Mouse (Mus musculus) spleen, adult 2 months (tissue): ENCODE data around the gene Slc16a7.

Source experiments
- CTCF ChIP-seq: fragments of 200-500 bp; IDR thresholded peaks from 2 replicates; pipeline ENCODE4 v1.5.1; 2011; ENCODE audit warnings: mild to moderate bottlenecking, inconsistent platforms; ENCODE audit not compliant: insufficient read depth, insufficient read length, insufficient replicate concordance; ENCODE audit errors: extremely low read depth
- POLR2A ChIP-seq: fragments of 200-500 bp; IDR thresholded peaks from 2 replicates; pipeline ENCODE4 v1.6.1; 2011; ENCODE audit warnings: low read depth, low read length, inconsistent platforms

- TF ChIP-seq CTCF (no peak), POLR2A (no peak)
These were observed 123.8 kb downstream of the Slc16a7 start for GRCm38 (mm10) chr10:125265467-125265866.
